Mouse (Mus musculus) T-cell, adult 2 months (primary cell): ENCODE measurements around the gene Stx12.
"Not testable (repeated sequence)": the region's sequence is repeated elsewhere in the genome, so short reads cannot be mapped to it uniquely, and the experiment has no call there.

Source experiments
- DNase-seq: peaks from one replicate; pipeline ENCODE4 v3.0.0; 2022; ENCODE audit warnings: low spot score

Gene Stx12

GRCm38 (mm10) chr4:132884064-132884843 lies at the start of gene Stx12:
Gene Stx12, minus strand, starts transcription at chr4:132884509.
- peak; percentile 73 for DNase-seq

- no peak for DNase-seq
These were observed 48.6 kb upstream of the Stx12 start for GRCm38 (mm10) chr4:132932752-132933404.

GRCm38 (mm10) chr4:132930784-132931183 lies 46.5 kb upstream of the Stx12 start:
- peak; percentile 66 for DNase-seq

GRCm38 (mm10) chr4:132926520-132926919 lies 42.2 kb upstream of the Stx12 start:
- not testable (repeated sequence) for DNase-seq

- DNase-seq = peak; percentile 100
These were observed 38.3 kb upstream of the Stx12 start, which contains the start of gene Fam76a for GRCm38 (mm10) chr4:132922558-132923008. Gene Fam76a, minus strand, starts transcription at chr4:132922558.

GRCm38 (mm10) chr4:132922061-132922530 lies 37.8 kb upstream of the Stx12 start:
- DNase-seq = no peak

GRCm38 (mm10) chr4:132921488-132921887 lies 37.2 kb upstream of the Stx12 start:
- DNase-seq = no peak

GRCm38 (mm10) chr4:132920171-132920570 lies 35.9 kb upstream of the Stx12 start:
- DNase-seq = no peak

- DNase-seq = not testable (repeated sequence)
These were observed 34.2 kb upstream of the Stx12 start for GRCm38 (mm10) chr4:132918493-132918892.

- no peak for DNase-seq
These were observed 27.8 kb upstream of the Stx12 start for GRCm38 (mm10) chr4:132912156-132912555.

GRCm38 (mm10) chr4:132905843-132906360 lies 21.6 kb upstream of the Stx12 start:
- DNase-seq = no peak

- no peak for DNase-seq
These were observed 20.5 kb upstream of the Stx12 start for GRCm38 (mm10) chr4:132904765-132905309.

GRCm38 (mm10) chr4:132904071-132904470 lies 19.8 kb upstream of the Stx12 start:
- no peak for DNase-seq

GRCm38 (mm10) chr4:132898197-132898596 lies 13.9 kb upstream of the Stx12 start:
- no peak for DNase-seq

GRCm38 (mm10) chr4:132894402-132894801 lies 10.1 kb upstream of the Stx12 start:
- no peak for DNase-seq

GRCm38 (mm10) chr4:132884844-132885374 lies 600 bp upstream of the Stx12 start:
- DNase-seq = peak; percentile 12

- peak; percentile 20 for DNase-seq
These were observed 697 bp downstream of the Stx12 start for GRCm38 (mm10) chr4:132883561-132884063.

GRCm38 (mm10) chr4:132874363-132875097 lies 9.8 kb downstream of the Stx12 start:
- no peak for DNase-seq

- no peak for DNase-seq
These were observed 10.6 kb downstream of the Stx12 start for GRCm38 (mm10) chr4:132873481-132874362.

GRCm38 (mm10) chr4:132871116-132871515 lies 13.2 kb downstream of the Stx12 start:
- no peak for DNase-seq
